Mouse (Mus musculus): ENCODE data around the gene Gm19345.
A peak's percentile ranks its signal among the peaks of the same experiment; 100 is the strongest.

Gene Gm19345

DNA sequence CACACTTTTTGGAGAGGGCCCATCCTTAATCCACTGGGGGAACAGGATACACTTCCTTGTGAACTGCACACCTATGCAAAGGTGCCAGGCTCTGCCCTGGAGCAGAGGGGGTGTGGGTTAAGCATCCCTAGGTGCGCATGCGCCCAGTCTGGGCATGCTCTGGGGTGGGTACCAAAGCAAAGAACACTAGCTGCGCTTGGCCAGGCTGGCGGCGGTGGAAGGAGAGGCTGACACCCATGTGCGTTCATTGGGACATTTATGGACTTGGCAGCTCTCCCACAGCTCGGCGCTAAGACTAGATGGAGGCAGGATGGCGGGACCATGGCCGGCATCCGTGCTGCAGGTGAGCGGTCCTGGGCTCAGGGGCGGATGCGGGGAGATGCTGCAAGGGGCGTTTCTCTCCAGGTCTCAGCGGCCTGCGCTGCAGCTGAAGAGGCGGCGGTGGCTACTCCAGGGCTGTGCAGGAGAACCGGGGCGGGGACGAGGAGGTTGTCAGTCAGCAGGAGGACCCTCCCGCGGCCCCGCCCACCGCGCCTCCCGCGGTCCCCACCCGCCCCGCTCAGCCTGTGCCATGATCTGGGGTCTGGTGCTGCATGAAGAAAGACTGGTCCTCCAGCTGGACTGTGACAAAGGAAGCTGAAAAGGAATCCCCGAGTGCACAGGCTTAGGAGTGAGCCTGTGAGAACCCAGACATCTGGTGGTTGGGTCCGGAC, at the start of gene Gm19345:
Gm19345 (plus strand) TSS at position 146 of the 713 bp plus-strand sequence.
- peak; percentile 82 for DNase-seq (ENCODE audit: low read depth, low spot score)

DNA sequence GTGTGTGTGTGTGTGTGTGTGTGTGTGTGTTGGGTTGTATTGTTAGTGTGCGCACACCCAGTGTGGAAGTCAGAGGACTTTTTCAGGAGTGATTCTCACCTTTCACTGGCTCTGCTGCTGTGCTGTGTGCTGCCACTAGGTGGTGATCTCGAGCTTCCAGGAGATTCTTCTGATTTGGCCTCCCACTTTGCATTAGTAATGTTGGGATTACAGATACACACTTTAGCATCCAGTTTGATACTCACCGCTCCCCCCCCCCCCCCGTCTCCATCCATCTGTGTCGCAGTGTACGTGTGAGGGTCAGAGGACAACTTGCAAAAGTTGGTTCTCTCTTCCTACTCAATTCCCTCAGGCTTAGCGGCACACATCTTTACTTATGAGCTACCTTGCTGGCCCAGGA, 48.8 kb upstream of the Gm19345 start:
- DNase-seq (ENCODE audit: low read depth, low spot score) = peak; percentile 58

DNA sequence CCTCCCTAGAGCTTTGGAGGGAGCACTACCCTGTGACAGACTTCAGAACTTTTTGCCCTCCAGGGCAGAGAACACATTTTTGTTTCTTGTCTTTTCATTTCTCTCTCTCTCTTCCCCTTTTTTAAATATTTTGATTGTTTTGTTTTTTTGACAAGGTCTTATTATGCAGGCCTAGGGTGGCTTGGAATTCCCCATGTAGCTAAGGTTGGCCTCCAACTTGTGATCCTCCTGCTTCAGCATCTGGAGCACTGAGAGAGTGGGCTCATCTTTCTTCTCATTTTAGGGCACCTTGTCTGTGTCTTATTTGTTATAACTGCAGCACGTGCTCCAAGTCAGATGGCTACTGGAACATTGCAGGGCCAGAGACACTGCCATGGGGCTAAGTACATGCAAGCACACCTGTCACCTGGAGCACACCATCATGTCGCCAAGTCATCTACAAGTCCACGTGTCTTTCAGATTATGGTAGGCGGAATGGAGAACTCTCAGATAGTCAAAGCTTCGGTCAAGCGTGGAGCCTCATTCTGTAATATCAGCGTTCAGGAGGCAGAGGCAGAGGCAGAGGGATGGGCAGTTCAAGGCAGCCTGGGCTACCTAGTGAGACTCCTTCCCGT, 45.3 kb upstream of the Gm19345 start:
- no peak for DNase-seq (ENCODE audit: low read depth, low spot score)

DNA sequence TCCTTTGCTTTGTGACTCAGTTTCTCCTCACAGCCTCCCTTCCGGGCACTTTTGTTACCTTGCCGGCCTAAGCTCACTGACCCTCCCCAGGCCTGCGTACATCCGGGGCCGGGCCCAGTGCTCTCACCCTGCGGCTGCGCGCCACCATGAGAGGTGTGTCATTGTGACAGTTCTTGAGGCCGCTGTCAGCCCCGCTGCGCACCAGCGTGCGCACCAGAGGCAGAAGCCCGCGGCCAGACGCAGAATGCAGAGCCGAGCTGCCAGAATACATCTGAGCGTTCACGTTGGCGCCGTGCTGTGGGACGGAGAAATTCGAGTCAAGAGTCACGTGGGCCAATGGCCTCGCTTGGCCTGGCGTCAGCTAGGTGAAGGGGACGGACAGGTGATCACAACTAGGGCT, 42.4 kb upstream of the Gm19345 start:
- peak; percentile 51 for DNase-seq (ENCODE audit: low read depth, low spot score)

DNA sequence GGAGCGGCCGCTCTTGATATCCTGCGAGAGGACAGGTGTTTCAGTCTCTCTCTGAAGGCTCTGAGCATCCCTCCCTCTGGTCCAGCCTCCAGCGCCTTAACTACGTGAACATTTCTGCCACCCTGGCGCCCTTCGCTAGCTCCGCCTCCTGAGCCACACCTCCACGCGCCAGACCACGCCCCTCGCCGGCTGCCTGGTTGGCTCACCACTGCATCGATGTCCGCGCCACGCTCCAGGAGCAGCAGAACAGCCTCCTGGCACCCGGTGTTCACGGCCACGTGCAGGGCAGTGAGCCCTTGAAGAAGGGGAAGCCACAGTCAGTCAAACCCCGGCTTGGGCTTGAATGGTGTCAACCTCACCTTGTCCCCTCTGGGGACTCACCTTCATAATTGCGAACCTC, 40.7 kb upstream of the Gm19345 start:
- DNase-seq (ENCODE audit: low read depth, low spot score) = no peak

DNA sequence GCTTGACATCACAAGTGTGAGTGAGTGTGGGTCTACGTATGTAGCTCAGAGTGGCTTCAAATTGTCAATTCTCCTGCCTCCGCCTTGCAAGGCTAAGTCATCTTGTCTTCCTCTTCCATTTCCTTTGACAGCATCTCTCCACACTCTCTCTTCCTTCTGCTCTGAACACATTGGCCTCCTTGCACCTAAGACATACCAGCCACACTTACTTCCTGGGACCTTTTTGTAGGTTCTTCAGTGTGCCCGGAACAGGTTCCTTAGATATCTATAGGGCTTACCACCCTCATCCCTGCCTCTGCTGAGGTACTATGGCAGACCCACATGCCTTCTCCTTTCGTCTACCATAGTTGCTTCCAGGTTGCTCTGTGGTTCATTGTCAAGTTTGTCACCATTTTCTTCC, 38.6 kb upstream of the Gm19345 start:
- no peak for DNase-seq (ENCODE audit: low read depth, low spot score)

DNA sequence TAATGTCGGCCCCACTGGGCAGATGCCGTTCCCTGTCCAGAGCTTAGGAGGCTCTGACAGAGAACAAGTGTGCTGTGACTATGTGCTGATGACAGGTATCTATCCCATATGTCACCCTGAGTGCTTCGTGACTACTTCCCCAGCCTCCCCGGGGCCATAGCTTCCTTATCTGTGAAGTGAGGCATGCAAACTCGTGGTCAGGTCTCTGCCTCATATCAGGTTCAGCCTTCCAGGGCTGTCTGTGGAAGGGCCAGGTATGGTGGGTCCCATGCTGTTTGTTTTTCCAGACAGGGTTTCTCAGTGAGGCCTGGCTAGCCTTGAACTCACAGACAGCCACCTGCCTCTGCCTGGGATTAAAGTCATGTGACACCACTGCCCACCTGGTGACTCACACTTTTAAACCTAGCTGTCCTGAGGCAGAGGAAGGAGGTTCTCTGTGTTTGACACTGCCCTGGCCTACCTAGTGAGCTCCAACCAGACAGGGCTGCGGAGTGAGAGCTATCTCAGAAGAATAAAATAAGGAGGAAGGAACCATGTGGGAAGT, 38.2 kb upstream of the Gm19345 start:
- no peak for DNase-seq (ENCODE audit: low read depth, low spot score)

DNA sequence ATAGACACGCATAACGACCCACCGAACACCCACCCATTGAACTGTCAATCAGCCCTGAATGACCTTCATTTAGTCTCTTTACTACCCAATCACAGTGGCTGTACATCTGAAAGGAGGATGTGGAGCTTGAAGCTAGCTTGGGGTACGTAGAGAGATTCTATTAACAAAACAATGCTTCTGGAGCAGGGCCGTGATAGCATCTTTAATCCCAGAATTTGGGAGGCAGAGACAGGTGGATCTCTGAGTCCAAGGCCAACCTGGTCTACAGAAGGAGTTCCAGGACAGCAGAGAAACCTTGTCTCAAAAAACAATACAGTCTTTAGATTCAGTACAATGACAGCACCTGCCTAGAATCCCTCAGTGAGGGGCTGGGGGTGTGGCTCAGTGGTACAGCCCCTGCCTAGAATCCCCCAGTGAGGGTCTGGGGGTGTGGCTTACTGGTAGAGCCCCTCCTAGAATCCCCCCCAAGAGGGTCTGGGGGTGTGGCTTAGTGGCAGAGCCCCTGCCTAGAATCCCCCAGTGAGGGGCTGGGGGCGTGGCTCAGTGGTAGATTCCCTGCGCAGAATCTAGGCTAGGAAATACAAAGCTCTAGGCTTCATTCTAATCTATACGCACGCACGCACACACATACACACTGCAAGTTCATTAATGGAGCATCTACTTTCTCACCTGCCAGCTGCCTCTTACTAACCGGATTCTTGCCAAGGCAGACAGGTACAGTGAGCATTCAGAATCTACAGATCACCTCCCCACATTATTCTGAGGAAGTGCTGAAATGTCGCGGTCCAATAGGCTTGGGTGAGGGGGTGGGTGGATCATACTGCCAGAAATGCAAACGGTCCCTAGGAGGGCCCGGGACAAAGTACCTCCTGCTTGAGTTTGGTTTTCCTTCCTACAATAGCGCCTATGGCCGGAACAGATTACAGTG, 36.2 kb upstream of the Gm19345 start:
- DNase-seq (ENCODE audit: low read depth, low spot score) = peak; percentile 93

DNA sequence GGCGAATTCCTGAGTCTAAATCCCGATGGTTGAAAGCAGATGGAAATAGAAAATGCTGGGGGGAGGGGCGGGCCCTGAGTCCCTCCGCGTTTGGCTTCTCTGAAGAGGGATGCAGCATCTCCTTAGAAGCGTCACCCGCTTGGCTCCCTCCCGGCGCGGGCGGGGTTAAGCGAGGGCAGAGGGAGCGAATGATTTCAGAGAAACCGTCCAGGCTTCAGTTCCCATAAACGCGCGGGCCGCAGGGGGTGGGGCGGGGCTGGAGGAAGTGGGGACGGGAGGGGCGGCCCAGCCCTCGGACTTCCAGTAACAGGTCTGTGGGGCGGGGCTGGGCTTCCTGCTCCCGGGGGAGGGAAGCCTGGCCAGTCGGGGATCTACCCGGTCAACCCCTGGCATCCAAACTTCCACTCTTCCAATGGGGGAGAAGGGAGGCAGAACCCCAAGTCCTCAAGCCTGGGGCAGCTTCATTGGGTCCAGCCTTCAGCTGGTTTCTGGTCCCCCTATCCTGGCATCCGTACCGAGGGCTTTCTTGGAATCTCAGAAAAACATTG, 35.5 kb upstream of the Gm19345 start:
- DNase-seq (ENCODE audit: low read depth, low spot score) = peak; percentile 96

DNA sequence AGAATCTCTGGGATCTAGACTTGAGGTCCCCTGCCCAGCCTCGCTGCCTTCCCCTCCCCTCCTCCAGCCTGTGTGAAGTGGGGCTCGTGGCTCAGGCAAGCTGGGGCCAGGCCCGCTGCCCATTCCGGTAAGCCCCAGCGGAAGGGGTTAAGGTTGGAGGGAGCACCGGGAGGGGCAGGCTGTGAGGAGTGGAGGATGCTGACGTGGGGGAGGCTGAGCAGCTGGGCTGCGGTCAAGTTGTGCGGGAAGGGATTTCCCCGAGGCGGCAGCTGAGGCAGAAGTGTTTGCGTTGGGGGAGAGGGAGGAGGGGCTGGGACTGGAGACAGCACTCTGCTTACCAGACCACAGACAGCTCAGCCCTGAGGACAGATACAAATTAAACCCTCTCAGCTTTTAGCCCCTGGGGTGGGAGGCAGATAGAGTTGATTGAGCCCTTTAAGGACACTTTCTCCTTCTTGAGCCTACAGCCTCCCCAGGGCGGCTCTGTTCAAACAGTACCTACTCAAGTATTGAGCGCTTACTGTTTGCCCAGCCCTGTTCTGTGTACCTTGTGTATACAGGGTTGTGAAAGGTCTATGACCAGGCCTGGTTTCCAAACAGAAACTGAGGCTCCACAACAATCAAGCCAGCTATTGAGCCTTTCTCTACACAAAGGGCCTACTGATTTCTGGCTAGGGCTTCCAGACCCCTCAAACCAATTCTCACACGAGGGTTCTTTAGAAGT, 34.3 kb upstream of the Gm19345 start:
- DNase-seq (ENCODE audit: low read depth, low spot score) = peak; percentile 90

DNA sequence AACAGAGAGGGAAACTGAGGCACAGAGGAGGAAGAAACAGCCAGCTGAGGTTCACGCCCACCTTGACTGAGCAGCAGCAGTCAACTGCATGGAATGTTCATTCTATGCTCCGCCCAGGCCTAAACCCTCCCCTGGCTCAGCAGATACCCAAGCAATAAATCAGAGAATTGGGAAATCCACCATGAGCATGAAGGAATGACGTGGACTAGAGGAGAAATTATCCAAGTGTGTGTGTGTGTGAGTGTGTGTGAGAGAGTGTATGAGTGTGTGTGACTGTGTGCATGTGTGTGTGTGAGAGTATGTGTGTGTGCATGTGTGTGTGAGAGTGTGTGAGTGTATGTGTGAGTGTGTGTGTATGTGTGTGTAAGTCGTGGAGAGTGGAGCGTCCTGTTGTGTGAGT, 33.4 kb upstream of the Gm19345 start:
- DNase-seq (ENCODE audit: low read depth, low spot score) = no peak

DNA sequence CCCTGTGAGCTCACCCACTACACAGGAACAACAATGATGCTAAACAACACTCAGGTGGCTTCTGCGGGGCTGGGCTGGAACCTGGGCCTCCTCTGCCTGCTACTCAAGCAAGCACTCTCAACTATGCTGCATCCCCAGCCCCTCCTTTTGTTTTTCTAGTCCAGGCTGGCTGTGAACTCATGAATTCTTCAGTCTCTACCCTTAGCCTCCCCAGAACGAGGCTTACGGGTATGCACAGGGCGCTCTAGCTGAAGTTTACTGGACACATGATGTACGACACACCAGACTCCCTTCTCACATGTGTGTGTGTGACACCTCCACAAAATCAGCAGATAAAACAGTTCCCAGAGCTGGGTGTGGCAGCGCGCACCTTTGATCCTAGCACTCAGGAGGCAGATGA, 32.9 kb upstream of the Gm19345 start:
- DNase-seq (ENCODE audit: low read depth, low spot score) = no peak

DNA sequence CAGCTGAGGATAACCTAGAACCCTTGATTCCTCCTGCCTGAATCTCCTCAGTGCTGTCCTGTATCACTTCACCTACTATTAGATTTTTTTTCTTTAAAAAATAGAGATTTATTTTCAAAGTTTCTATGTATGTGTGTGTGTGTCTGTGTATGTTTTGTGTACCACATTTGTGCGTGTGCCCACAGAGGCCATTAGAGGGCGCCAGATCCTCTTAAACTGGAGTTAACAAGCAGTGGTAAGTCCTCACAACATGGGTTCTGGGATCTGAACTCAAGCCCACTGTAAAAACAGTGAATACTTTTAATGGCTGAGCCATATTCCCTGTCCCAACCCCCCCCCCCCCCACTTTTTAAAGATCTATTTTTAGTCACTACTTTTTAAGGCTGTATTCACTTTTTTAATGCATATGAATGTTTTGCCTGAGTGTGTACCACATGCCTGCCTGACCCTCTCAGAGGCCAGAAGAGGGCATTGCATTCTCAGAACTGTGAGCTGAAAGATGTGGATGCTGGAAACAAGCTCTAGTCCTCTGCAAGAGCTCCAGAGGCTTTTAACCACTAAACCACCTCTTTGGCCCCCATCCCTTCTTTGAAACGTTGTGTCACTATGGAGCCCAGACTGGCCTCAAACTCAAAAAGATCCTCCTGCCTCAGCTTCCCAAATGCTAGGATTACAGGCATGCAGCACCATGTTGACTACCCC, 31.3 kb upstream of the Gm19345 start:
- DNase-seq (ENCODE audit: low read depth, low spot score) = no peak

DNA sequence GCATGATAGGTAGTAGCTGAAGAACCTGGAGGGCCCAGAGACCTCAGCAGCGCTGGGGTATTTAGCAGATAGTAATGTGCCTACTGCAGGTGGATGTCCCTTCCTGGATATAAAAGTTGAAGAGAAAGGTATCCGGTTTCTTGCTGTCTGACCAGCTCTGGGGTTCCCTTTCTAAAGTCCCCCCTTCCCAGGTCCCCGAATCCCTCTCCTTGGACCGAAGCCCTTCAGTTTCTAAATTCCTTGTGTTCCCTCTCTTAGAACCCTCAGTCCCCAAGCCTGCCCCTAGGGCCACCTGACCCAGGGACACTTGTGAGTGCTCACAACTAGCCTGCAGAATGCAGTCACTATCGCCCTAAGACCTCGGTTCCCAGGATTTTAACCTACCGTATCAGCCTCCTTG, 30.2 kb upstream of the Gm19345 start:
- DNase-seq (ENCODE audit: low read depth, low spot score) = no peak

DNA sequence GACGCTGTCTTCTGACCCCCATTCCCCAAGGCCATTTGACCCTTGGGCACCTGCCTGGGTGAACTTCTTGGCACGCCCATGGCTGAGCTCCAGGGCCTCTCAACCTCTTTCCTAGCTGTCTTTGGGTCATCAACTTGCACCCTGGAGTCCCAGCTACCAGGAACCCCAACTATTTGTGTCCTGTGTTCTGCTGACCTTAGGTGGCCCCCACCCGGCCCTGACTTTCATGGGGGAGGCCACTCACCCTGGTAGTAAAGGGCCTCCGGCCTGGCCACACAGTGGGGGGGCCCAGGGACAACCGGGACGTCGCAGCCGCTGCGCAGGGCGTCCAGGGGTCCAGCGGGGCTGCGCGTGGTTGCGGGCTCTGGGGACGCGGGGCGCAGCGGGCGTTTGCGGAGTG, 29.6 kb upstream of the Gm19345 start:
- no peak for DNase-seq (ENCODE audit: low read depth, low spot score)

DNA sequence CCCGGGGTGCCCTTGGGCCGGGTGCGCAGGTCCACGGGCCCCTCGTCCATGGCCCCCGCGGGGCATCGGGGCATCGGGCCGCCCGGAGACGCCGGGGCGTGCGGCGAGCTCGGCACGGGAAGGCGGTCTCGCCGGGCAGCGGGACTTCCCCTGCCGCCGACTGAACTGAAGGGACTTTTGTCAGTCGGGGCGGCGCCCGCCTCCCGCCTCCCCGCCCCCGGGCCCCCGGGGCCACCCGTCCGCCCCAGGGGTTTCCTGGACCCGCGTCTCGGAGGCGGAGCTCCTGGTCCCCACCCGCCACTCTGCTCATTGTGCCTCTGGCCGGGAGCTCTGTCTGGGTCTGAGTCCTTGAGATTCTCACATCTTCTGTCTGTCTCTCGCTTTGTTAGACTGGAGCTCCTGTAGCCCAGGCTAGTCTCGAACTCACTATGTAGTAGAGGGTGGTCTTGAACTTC, 29.2 kb upstream of the Gm19345 start, which contains the start of gene Bcl3:
Bcl3 (minus strand) TSS at position 167 of the 455 bp plus-strand sequence.
- peak; percentile 72 for DNase-seq (ENCODE audit: low read depth, low spot score)

DNA sequence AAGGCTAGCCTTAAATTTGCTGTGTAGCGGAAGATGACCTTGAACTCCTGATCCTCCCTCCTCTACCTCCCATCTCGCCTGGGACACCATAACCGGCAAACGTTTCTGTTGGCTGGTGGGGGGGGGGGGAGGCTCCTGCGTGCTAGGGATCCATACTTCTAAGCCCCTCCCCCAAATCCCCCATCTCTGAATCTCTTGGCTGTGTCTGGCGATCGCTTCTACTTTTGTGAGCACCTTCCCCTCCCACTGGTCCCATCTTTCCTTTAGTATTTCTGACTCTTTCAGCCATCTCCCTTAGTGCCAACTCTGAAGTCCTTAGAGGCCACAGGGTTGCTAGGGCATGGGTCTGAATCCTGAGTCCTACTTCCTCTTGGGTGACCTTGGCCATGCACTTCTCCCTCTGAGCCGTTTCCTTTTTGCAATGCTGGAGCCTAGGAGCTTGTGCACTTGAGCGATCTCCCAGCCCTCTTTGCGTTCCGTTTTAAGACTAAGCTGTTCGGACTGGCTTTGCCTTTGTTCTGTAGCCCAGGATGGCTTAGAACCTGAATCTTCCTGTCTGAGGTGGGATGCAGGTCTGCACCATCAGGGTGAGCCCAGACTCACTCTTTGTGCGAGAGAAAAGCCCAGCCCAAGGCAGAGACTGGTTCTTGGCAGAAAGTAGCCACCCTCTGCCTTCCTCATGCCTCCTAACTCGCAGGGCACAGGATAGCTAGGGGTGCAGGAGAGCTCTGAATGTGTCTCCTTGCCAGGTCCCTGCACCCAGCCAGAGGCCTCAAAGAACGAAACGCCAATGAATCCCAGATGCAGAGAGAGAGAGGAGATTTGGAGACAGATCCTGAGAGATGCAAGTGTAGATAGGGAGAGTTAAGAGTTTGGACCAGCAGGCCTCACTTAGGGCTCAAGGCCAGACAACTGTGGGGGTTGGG, 28.3 kb upstream of the Gm19345 start:
- peak; percentile 91 for DNase-seq (ENCODE audit: low read depth, low spot score)

DNA sequence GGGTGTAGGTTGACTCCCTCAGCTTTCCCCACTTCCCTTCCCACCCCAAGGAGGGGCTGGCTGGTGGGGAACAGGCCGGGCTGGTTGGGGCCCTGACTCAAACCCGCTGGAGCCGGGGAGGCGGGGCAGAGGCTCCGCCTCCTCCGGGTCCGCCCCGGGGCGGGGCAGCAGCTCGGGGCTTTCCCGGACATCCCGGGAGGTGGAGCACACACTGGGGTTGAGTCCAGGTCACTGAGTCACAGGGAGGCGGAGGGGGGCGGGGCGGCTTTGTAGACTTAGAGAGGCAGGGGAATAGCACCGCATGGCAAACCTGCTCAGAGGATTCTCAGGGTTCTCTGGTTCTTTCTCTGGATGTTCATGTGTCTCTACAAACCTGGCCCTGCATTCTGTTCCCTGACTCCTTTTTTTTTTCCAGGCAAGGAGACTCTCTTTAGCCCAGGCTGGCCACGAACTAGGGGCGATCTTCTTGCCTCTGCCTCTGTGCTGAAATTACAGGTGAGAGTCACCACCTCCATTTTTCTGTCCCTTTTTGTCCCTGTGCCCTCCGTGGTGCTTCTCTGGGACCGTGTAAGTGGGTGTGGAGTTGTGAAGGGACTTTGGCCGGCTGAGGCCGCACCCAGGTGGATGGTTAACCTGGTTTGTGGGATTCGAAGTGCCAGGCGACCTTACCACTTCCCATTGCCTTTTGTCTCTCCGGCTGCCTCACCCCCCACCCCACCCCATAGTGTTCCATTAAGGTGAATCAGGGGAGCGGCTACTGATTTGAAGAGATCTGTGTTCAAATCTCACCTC, 27.4 kb upstream of the Gm19345 start:
- DNase-seq (ENCODE audit: low read depth, low spot score) = peak; percentile 96

Data from ES-CJ7 (cell line).